Mouse (Mus musculus) lung, adult 2 months (tissue): ENCODE measurements around the gene Tox2.

Experiments used
- CTCF ChIP-seq: fragments of 200-500 bp; IDR thresholded peaks from 2 replicates; pipeline ENCODE4 v1.5.1; 2011; ENCODE audit warnings: mild to moderate bottlenecking, low read length, control low read depth; ENCODE audit not compliant: insufficient read depth
- POLR2A ChIP-seq: fragments of 200-500 bp; IDR thresholded peaks from 2 replicates; pipeline ENCODE4 v1.6.1; 2011; ENCODE audit warnings: low read depth, mild to moderate bottlenecking, control low read depth, low read length, borderline replicate concordance; ENCODE audit errors: extremely low read depth

DNA sequence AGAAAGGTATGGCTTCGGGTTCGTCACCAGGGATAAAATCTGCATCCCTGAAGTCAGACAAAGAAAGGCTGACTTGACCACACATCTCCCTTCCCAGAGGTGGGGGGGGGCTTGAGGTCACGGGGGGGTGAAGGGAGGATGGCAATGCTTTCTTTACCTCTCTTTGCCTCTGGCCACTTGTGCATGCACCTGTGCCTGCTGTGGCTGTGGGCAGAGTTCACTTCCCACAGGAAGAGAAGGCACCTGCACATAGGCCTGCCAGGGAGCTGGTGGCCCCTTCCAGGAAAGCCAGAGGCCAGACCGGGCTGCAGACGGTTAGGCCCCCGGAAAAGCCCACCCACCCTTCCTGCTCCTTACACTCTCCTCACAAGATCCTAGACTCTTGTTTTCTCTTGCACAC, 128.5 kb downstream of the Tox2 start:
- TF ChIP-seq CTCF (no peak), POLR2A (no peak)
